Mouse (Mus musculus) embryonic stem cell, embryonic (primary cell): Measurements from ENCODE around the gene Sertad3.

Source experiments
- CTCF ChIA-PET, 4 experiments: fragments of 300-600 bp in 2 of 4; fragments of 350-600 bp in 2 of 4; sonication (Branson Sonifier 250); formaldehyde crosslinking; loops; one replicate each; lab custom pipeline; 2022; ENCODE audit warnings: inconsistent platforms in 2 of 4; lab: Charles Lee
- POLR2A ChIA-PET, 4 experiments: fragments of 300-600 bp in 2 of 4; fragments of 350-600 bp in 2 of 4; sonication (Branson Sonifier 250); formaldehyde crosslinking; loops; one replicate each; lab custom pipeline; 2022; ENCODE audit warnings: antibody characterized with exemption in 4 of 4, inconsistent platforms in 1 of 4; lab: Charles Lee

Sertad3 gene

GRCm38 (mm10) chr7:27526039-27526827, 52.7 kb downstream of the Sertad3 start:
- CTCF ChIA-PET, result interaction anchor here (0.5 to 6.3 kb wide), 155 partner anchors 8 to 1520 kb away, joined by 3 to 55 read pairs (median 4); partner anchors contain the start of genes Sertad1 (in 3 of the 4), Sertad3 (in 2 of the 4), Shkbp1 (in 2 of the 4) and 2310022A10Rik (in 1 of the 4)

More at GRCm38 (mm10) chr7:27526039-27526827, 52.7 kb downstream of the Sertad3 start:
- POLR2A ChIA-PET, result interaction anchor here (0.5 to 4.5 kb wide), 38 partner anchors 8 to 231 kb away, joined by 3 to 36 read pairs (median 4); partner anchors contain the start of genes Sertad1 (in 3 of the 4), Akt2 (in 1 of the 4), Sertad3 (in 1 of the 4) and Zfp607b (in 1 of the 4)
